Mouse (Mus musculus) myocyte (in vitro differentiated cells): ENCODE data around the gene Arel1. TPM values are rescaled to one million over a fixed set of nuclear protein-coding genes. Genes with fewer than 3 reads are reported as not detected.
A peak's percentile ranks its signal among the peaks of the same experiment; 100 is the strongest.

ENCODE experiments used
- H3K27me3 ChIP-seq: one replicate; pipeline ENCODE4 v1.6.1; 2011; ENCODE audit not compliant: control insufficient read depth, insufficient read depth, insufficient read length
- H3K36me3 ChIP-seq: one replicate; pipeline ENCODE4 v1.6.1; 2011; ENCODE audit not compliant: control insufficient read depth, insufficient read depth
- H3K4me2 ChIP-seq: one replicate; pipeline ENCODE4 v1.6.1; 2011; ENCODE audit warnings: low read depth, control low read depth
- H3K4me3 ChIP-seq: one replicate; pipeline ENCODE4 v1.5.1; 2011; ENCODE audit warnings: mild to moderate bottlenecking, control low read depth, moderate library complexity
- H3K79me2 ChIP-seq: one replicate; pipeline ENCODE4 v1.6.1; 2011; ENCODE audit not compliant: control insufficient read depth, insufficient read depth
- H3ac ChIP-seq: one replicate; pipeline ENCODE4 v1.6.1; 2011; ENCODE audit not compliant: control insufficient read depth, insufficient read length
- CEBPB ChIP-seq: IDR thresholded peaks from 2 replicates; pipeline ENCODE4 v1.6.1; 2011; ENCODE audit warnings: mild to moderate bottlenecking, moderate library complexity; ENCODE audit not compliant: poor library complexity, insufficient read depth, severe bottlenecking
- E2F4 ChIP-seq: IDR thresholded peaks from one replicate; pipeline ENCODE4 v1.6.1; 2011; ENCODE audit warnings: mild to moderate bottlenecking, control low read depth, moderate library complexity; ENCODE audit not compliant: insufficient read depth
- MAX ChIP-seq: IDR thresholded peaks from one replicate; pipeline ENCODE4 v1.6.1; 2011; ENCODE audit warnings: low read depth, mild to moderate bottlenecking, control low read depth
- MYOD1 ChIP-seq, 3 experiments: IDR thresholded peaks; one replicate each; pipeline ENCODE4 v1.6.1; 2011; ENCODE audit warnings: control low read depth in 2 of 3, low read depth in 2 of 3, mild to moderate bottlenecking in 2 of 3, moderate library complexity in 1 of 3; ENCODE audit not compliant: insufficient read length in 2 of 3, control insufficient read depth in 1 of 3
- MYOG ChIP-seq, 3 experiments: IDR thresholded peaks; one replicate each; pipeline ENCODE4 v1.6.1; 2011; ENCODE audit warnings: control low read depth in 2 of 3, low read depth in 2 of 3, mild to moderate bottlenecking in 2 of 3; ENCODE audit not compliant: insufficient read length in 2 of 3, control insufficient read depth in 1 of 3, insufficient read depth in 1 of 3
- POLR2A ChIP-seq: IDR thresholded peaks from one replicate; pipeline ENCODE4 v1.6.1; 2011; ENCODE audit warnings: low read depth, mild to moderate bottlenecking, control low read depth, moderate library complexity; ENCODE audit not compliant: insufficient read length
- POLR2AphosphoS2 ChIP-seq: IDR thresholded peaks from one replicate; pipeline ENCODE4 v1.6.1; 2011; ENCODE audit warnings: low read depth, control low read depth; ENCODE audit not compliant: insufficient read length
- REST ChIP-seq: IDR thresholded peaks from one replicate; pipeline ENCODE4 v1.6.1; 2011; ENCODE audit warnings: mild to moderate bottlenecking, control low read depth, moderate library complexity; ENCODE audit not compliant: insufficient read depth, insufficient read length
- SRF ChIP-seq: IDR thresholded peaks from one replicate; pipeline ENCODE4 v1.6.1; 2011; ENCODE audit warnings: low read depth; ENCODE audit not compliant: control insufficient read depth, insufficient read length
- TCF12 ChIP-seq: IDR thresholded peaks from one replicate; pipeline ENCODE4 v1.6.1; 2011; ENCODE audit warnings: mild to moderate bottlenecking, control low read depth; ENCODE audit not compliant: poor library complexity, insufficient read depth, severe bottlenecking
- TCF3 ChIP-seq: IDR thresholded peaks from one replicate; pipeline ENCODE4 v1.6.1; 2011; ENCODE audit warnings: low read depth, control low read depth; ENCODE audit not compliant: insufficient read length
- USF1 ChIP-seq: IDR thresholded peaks from one replicate; pipeline ENCODE4 v1.6.1; 2011; ENCODE audit warnings: low read depth, mild to moderate bottlenecking, control low read depth, moderate library complexity
- polyA plus RNA-seq: library from polyadenylated mRNA; unstranded; fragments of >200 nt; fragmentation: generic; extraction: Trizol; gene quantifications from one replicate; pipeline ENCODE4 v1.2.1, GENCODE M21; 2012; ENCODE audit warnings: missing spikeins

The Arel1 gene
- polyA plus RNA-seq, 1 experiment, result 17.4 TPM

DNA sequence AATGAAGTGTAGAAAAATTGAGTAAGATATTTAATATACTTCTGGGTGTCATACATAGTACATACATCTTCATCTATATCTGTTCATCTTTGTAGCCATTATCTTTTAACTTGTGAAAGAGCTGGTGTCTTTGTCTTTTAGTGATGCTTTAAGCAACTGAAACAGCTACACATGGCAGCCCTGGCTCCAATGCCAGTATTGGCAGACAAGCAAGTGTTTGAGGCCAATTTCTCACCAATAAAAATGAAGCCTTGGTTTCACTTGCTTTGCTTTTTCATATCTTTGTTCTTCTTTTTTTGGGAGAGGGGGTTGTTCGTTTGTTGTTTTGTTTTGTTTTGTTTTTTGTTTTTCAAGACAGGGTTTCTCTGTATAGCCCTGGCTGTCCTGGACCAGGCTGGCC, 35.5 kb upstream of the Arel1 start:
- no peak overlapping the region for H3ac ChIP-seq
- TF ChIP-seq MYOD1 (IDR thresholded peaks at IDR 0.05; ENCODE audit: control insufficient read depth in 1 of 3, insufficient read length in 2 of 3, low read depth in 2 of 3) (no peak), POLR2A (no peak), SRF (no peak), USF1 (no peak), TCF3 (no peak), E2F4 (no peak), REST (no peak)

GRCm38 (mm10) chr12:84999053-84999452, 28.4 kb upstream of the Arel1 start:
- no peak for TF ChIP-seq TCF12
- no peak for TF ChIP-seq SRF
- no peak for TF ChIP-seq MAX
- no peak for TF ChIP-seq USF1
- TF ChIP-seq MYOG (IDR thresholded peaks at IDR 0.05; ENCODE audit: control insufficient read depth in 1 of 3, insufficient read depth in 1 of 3, insufficient read length in 2 of 3, low read depth in 2 of 3), result no peak
- no peak for TF ChIP-seq CEBPB
- TF ChIP-seq POLR2AphosphoS2, result no peak
- no peak for TF ChIP-seq E2F4
- no peak for TF ChIP-seq TCF3
- TF ChIP-seq POLR2A, result no peak
- TF ChIP-seq MYOD1 (IDR thresholded peaks at IDR 0.05; ENCODE audit: control insufficient read depth in 1 of 3, insufficient read length in 2 of 3, low read depth in 2 of 3), result no peak
- TF ChIP-seq REST, result no peak
- no peaks in the 10 kb centered on the region for H3K27me3 ChIP-seq
- H3K4me2 ChIP-seq, result peak overlapping the region; percentile 75
- peak overlapping the region; percentile 76 for H3K4me3 ChIP-seq
- peaks cover 20% of the 10 kb centered on the region for H3K36me3 ChIP-seq
- no peak overlapping the region for H3ac ChIP-seq
- peaks cover 76% of the 10 kb centered on the region for H3K79me2 ChIP-seq

More for the DNA sequence above, 35.5 kb upstream of the Arel1 start:
- Histone ChIP-seq H3K4me2 (no peak overlapping the region), H3K4me3 (no peak overlapping the region), H3K27me3 (no peaks in the 10 kb centered on the region), H3K36me3 (peaks cover 35% of the 10 kb centered on the region), H3K79me2 (peaks cover 100% of the 10 kb centered on the region)

DNA sequence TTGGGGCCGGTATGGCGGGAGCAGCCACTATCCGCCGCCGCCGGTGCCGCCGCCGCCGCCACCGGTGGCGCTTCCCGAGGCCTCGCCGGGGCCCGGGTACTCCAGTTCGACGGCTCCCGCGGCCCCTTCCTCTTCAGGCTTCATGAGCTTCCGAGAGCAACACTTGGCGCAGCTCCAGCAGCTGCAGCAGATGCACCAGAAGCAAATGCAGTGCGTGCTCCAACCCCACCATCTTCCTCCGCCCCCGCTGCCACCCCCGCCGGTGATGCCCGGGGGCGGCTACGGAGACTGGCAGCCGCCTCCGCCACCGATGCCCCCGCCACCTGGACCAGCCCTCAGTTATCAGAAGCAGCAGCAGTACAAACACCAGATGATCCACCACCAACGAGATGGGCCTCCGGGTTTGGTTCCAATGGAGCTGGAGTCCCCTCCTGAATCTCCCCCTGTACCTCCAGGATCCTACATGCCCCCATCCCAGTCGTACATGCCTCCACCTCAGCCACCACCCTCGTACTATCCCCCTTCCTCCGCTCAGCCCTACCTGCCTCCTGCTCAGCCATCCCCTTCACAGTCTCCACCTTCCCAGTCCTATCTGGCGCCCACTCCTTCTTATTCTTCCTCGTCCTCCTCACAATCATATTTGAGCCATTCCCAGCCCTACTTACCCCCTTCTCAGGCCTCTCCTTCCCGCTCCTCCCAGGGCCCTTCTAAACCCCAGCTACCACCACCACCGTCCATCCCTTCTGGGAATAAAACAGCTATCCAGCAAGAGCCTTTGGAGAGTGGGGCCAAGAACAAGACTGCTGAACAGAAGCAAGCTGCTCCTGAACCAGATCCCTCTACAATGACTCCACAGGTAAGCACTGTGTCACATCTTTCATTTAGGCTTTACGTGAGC, 26.1 kb upstream of the Arel1 start:
- H3K36me3 ChIP-seq, result peaks cover 4% of the 10 kb centered on the region
- peak overlapping the region; percentile 75 for H3K4me2 ChIP-seq
- no peaks in the 10 kb centered on the region for H3K27me3 ChIP-seq
- no peak for TF ChIP-seq TCF12
- H3K4me3 ChIP-seq, result peak overlapping the region; percentile 76
- peak overlapping the region; percentile 56 for H3ac ChIP-seq
- H3K79me2 ChIP-seq, result peaks cover 53% of the 10 kb centered on the region

GRCm38 (mm10) chr12:84996083-84996496, 25.4 kb upstream of the Arel1 start, which contains the start of gene Ylpm1:
Gene Ylpm1, plus strand, starts transcription at chr12:84996321.
- Histone ChIP-seq H3K27me3 (no peaks in the 10 kb centered on the region), H3K36me3 (no peaks in the 10 kb centered on the region), H3K79me2 (peaks cover 46% of the 10 kb centered on the region), H3ac (peak within 1 kb of the TSS; percentile 56), H3K4me2 (peak within 1 kb of the TSS; percentile 91), H3K4me3 (peak within 1 kb of the TSS; percentile 76)
- TF ChIP-seq USF1, result no peak
- TF ChIP-seq TCF12, result no peak
- TF ChIP-seq E2F4, result no peak
- TF ChIP-seq REST, result no peak
- TF ChIP-seq SRF, result no peak
- peak in 1 of 3 experiments; percentile 26 for TF ChIP-seq MYOD1 (IDR thresholded peaks at IDR 0.05; ENCODE audit: control insufficient read depth in 1 of 3, insufficient read length in 2 of 3, low read depth in 2 of 3)
- TF ChIP-seq MAX, result no peak
- no peak for TF ChIP-seq CEBPB
- TF ChIP-seq TCF3, result no peak
- TF ChIP-seq MYOG (IDR thresholded peaks at IDR 0.05; ENCODE audit: control insufficient read depth in 1 of 3, insufficient read depth in 1 of 3, insufficient read length in 2 of 3, low read depth in 2 of 3), result peak in 1 of 3 experiments; percentile 46
- peak; percentile 95 for TF ChIP-seq POLR2A
- TF ChIP-seq POLR2AphosphoS2, result peak; percentile 95

DNA sequence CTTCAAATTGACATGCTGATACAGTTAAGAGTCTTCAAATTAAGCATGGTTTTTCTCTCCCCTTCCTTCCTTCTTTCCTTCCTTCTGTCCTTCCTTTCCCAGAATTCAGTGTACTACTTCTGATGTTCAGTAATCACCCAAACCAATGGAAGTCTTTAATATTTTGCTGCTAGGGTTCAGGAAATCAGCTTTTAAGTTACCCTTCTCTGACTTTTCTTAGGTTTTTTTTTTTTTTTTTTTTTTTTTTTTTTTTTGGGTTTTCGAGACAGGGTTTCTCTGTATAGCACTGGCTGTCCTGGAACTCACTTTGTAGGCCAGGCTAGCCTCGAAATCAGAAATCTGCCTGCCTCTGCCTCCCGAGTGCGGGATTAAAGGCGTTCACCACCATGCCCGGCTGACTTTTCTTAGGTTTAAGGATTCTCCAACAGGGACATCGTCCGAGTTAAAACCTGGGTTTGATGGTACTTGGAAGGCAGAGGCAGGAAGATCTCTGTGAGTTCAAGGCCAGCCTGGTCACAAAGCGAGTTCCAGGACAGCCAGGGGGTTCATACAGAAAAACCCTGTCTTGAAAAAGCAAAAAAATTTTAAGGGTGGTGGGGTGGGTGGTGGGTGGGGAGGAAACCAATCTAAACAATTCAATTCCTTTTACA, 24.5 kb upstream of the Arel1 start:
- peak overlapping the region; percentile 91 for H3K4me2 ChIP-seq
- peak overlapping the region; percentile 76 for H3K4me3 ChIP-seq
- H3K36me3 ChIP-seq, result no peaks in the 10 kb centered on the region
- H3ac ChIP-seq, result no peak overlapping the region
- no peaks in the 10 kb centered on the region for H3K27me3 ChIP-seq
- H3K79me2 ChIP-seq, result peaks cover 38% of the 10 kb centered on the region
- TF ChIP-seq MAX (no peak), E2F4 (no peak), USF1 (no peak), TCF12 (no peak), SRF (no peak), CEBPB (no peak), REST (no peak)
